Mouse (Mus musculus) stomach, postnatal 0 days (tissue): ENCODE data around the gene Il6st. TPM values are rescaled to one million over a fixed set of nuclear protein-coding genes. Genes with fewer than 3 reads are reported as not detected.

Experiments used
- ATAC-seq: fragments of 200-750 bp; cut with Nextera tagmentation; 2 replicates; pipeline ENCODE4 v1.8.0; 2017; ENCODE audit not compliant: low FRiP score, low TSS enrichment
- DNase-seq: peaks from one replicate; pipeline ENCODE4 v3.0.0-alpha.2; 2016; ENCODE audit warnings: low spot score
- H3K27ac ChIP-seq: fragments of 300-500 bp; sonication (generic); replicated peaks from 2 replicates; pipeline ENCODE4 v1.5.1; 2014; ENCODE audit warnings: mild to moderate bottlenecking, control low read depth
- H3K27me3 ChIP-seq: fragments of 300-500 bp; sonication (generic); 2 replicates; pipeline ENCODE4 v1.6.1; 2014; ENCODE audit warnings: low read length; ENCODE audit not compliant: control insufficient read depth, insufficient read depth
- H3K36me3 ChIP-seq: fragments of 300-500 bp; sonication (generic); 2 replicates; pipeline ENCODE4 v1.6.1; 2014; ENCODE audit warnings: low read length, mixed read lengths; ENCODE audit not compliant: control insufficient read depth, insufficient read depth
- H3K4me1 ChIP-seq: fragments of 300-500 bp; sonication (generic); replicated peaks from 2 replicates; pipeline ENCODE4 v1.6.1; 2014; ENCODE audit warnings: antibody characterized with exemption; ENCODE audit not compliant: control insufficient read depth, insufficient read depth
- H3K4me2 ChIP-seq: fragments of 300-500 bp; sonication (generic); replicated peaks from 2 replicates; pipeline ENCODE4 v1.6.1; 2014; ENCODE audit warnings: low read depth, mild to moderate bottlenecking, control low read depth, moderate library complexity
- H3K4me3 ChIP-seq: fragments of 300-500 bp; sonication (generic); 2 replicates; pipeline ENCODE4 v1.5.1; 2014; ENCODE audit warnings: low read depth, low read length, control low read depth
- H3K9ac ChIP-seq: fragments of 300-500 bp; sonication (generic); 2 replicates; pipeline ENCODE4 v1.6.1; 2014; ENCODE audit warnings: mild to moderate bottlenecking, low read length, control low read depth, mixed read lengths
- H3K9me3 ChIP-seq: fragments of 300-500 bp; sonication (generic); 2 replicates; pipeline ENCODE4 v1.6.1; 2016; ENCODE audit warnings: low read length; ENCODE audit not compliant: control insufficient read depth
- CTCF ChIP-seq: IDR thresholded peaks from 2 replicates; pipeline ENCODE4 v1.5.1; 2016; ENCODE audit warnings: antibody characterized with exemption, low read depth, mild to moderate bottlenecking, moderate library complexity
- EP300 ChIP-seq: optimal IDR thresholded peaks from 2 replicates; pipeline ENCODE3; 2016; ENCODE audit warnings: antibody characterized with exemption
- WGBS: fragments of 180-500 bp; shearing (Covaris S2); extraction: QIAGEN DNeasy Blood & Tissue Kit; methylation state at CpG from one replicate; pipeline ENCODE4 v1.1.7; 2014; 5-methylcytosine and 5-hydroxymethylcytosine counted together
- polyA plus RNA-seq: library from polyadenylated mRNA; unstranded; fragments of >200 nt; fragmentation: Nextera tagmentation; extraction: Ambion mirVana; gene quantifications from 2 replicates; pipeline ENCODE4 v1.2.1, GENCODE M21; 2015

Il6st gene
- polyA plus RNA-seq, 1 experiment from 2014 or later, result 25.8 TPM

DNA sequence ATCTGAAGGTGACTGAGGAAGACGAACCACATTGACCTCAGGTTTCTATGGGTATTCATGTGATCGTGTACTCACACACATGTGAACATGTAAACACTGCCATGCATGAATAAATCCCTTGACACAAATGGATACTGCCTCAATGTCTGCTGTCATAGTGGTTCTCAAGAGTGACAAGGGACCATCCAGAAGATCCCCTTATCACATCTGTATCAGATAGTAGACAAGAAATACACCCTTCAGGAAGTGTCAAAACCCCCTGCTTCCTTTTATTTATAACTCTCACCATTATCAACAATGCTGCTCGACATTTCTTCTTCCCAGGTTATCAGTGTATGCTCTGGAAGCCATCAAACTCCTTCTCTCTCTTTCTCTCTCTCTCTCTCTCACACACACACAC, 13.7 kb upstream of the Il6st start:
- no peaks in the 10 kb centered on the region for H3K27me3 ChIP-seq
- H3K4me1 ChIP-seq, result no peaks in the 10 kb centered on the region
- TF ChIP-seq EP300 (no peak), CTCF (no peak)
- WGBS, result 51% methylated on average over 3 of the region's 3 CpGs
- DNase-seq, result no peak
- H3K9ac ChIP-seq, result no peak overlapping the region
- no peaks in the 10 kb centered on the region for H3K36me3 ChIP-seq
- no peak for ATAC-seq
- no peak overlapping the region for H3K4me3 ChIP-seq
- H3K27ac ChIP-seq, result no peak overlapping the region
- H3K4me2 ChIP-seq, result no peak overlapping the region
- no peaks in the 10 kb centered on the region for H3K9me3 ChIP-seq

DNA sequence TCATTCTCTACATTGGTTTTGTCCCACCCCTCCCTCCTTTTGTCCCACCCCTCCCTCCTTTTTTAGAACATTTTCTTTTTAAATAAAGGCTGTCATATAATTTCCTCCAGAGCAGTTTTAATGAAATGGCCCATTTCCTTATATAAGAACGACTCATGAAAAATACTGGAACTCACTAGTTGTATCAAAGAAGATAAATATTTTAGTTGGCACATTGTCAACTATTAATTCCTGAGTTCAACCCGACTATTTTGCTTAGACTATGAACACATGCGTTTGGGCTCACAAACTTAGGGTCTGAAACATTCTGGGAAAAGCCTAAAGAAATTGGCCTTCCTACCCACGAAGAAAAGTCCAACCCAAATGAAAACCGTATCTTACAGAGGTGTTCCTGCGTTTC, 6.5 kb upstream of the Il6st start:
- no peaks in the 10 kb centered on the region for H3K36me3 ChIP-seq
- no peak overlapping the region for H3K9ac ChIP-seq
- no peak for ATAC-seq
- TF ChIP-seq CTCF (no peak), EP300 (no peak)
- no peak overlapping the region for H3K4me2 ChIP-seq
- H3K27me3 ChIP-seq, result no peaks in the 10 kb centered on the region
- no peaks in the 10 kb centered on the region for H3K9me3 ChIP-seq
- 27% methylated on average over 6 of the region's 6 CpGs for WGBS
- no peak for DNase-seq
- no peak overlapping the region for H3K4me3 ChIP-seq
- no peak overlapping the region for H3K27ac ChIP-seq
- H3K4me1 ChIP-seq, result no peaks in the 10 kb centered on the region; the same call in 1 of the 2 replicates

DNA sequence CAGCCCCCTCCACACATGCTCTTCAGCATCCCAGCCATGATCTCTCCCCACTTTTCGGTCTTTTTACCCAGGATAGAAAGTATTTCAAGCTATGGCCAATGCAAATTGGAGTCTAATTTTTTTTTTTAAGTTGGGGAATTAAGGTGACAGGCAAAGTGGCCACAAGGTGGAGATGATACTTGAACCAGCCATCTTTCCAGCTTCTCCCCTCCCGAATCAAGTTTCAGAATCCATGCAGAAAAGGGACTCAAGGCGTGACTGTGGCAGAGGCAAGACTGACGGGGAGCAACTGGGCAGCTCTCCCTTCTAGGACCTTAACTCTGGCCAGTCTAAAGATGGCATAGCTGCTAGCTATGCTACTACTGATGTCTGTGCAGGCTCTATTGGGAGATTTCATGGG, 5.9 kb upstream of the Il6st start:
- H3K27me3 ChIP-seq, result no peaks in the 10 kb centered on the region
- H3K9me3 ChIP-seq, result no peaks in the 10 kb centered on the region
- no peaks in the 10 kb centered on the region; the same call in 1 of the 2 replicates for H3K4me1 ChIP-seq
- TF ChIP-seq EP300 (no peak), CTCF (peak; percentile 42)
- no peak overlapping the region for H3K9ac ChIP-seq
- H3K4me3 ChIP-seq, result no peak overlapping the region
- DNase-seq, result no peak
- no peak for ATAC-seq
- H3K4me2 ChIP-seq, result no peak overlapping the region
- H3K27ac ChIP-seq, result no peak overlapping the region
- WGBS, result 76% methylated on average over 4 of the region's 4 CpGs
- no peaks in the 10 kb centered on the region for H3K36me3 ChIP-seq

DNA sequence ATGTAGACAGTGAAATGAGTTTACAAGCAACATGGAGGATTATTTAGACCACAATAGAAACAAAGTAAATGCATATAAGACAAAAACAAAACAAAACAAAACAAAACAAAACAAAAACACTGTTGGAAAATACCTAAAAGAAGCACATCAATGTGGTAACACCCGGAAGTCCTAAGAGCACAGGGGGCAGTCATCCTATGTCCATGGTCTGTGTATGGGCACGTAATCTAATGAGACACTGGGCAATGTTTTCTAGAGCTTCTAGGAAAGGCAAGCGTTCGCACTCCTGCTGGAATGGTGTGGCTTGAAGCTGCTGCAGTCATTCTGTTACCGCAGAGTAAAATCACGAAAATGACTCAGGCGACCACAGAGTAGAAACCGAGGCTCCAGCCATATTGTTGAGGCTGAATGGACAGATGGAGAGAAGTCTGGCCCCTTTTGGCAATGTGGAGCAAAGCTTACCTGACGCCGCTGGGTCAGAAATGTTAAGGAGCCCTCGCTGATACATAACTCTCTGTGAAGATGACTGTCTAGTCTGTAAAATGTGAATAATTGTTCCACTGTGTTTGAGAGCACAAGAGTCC, 5.3 kb upstream of the Il6st start:
- no peak for TF ChIP-seq CTCF
- TF ChIP-seq EP300, result no peak
- H3K4me2 ChIP-seq, result no peak overlapping the region
- no peak overlapping the region for H3K9ac ChIP-seq
- H3K4me3 ChIP-seq, result no peak overlapping the region
- WGBS, result 93% methylated on average over 11 of the region's 11 CpGs
- H3K36me3 ChIP-seq, result no peaks in the 10 kb centered on the region
- ATAC-seq (no peak), DNase-seq (no peak)
- H3K4me1 ChIP-seq, result no peaks in the 10 kb centered on the region; the same call in 1 of the 2 replicates
- H3K27ac ChIP-seq, result no peak overlapping the region
- no peaks in the 10 kb centered on the region for H3K9me3 ChIP-seq
- no peaks in the 10 kb centered on the region for H3K27me3 ChIP-seq

DNA sequence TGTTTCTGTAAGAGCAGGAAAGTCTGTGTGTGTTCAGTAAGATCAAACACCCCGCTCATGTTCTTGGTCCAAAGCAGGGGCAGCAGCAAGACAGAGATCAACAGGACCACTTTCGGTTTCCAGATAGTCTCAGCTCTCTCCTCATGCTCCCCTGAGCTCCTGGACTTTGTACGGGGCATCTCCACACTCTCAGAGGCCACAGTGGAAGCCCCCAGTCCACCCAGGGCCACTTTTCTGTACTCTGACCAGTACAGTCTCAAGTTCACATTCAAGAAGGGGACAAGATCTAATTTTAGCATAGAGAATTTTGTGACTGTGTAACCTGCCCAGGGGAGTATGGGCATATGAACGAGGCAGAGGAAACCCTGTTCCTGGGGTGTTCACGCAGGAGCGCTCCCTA, 3.9 kb upstream of the Il6st start:
- ATAC-seq, result no peak
- Histone ChIP-seq H3K27me3 (no peaks in the 10 kb centered on the region), H3K4me1 (no peaks in the 10 kb centered on the region; the same call in 1 of the 2 replicates), H3K9me3 (no peaks in the 10 kb centered on the region), H3K4me3 (no peak overlapping the region), H3K4me2 (no peak overlapping the region), H3K27ac (no peak overlapping the region), H3K9ac (no peak overlapping the region), H3K36me3 (no peaks in the 10 kb centered on the region)
- no peak for TF ChIP-seq EP300
- TF ChIP-seq CTCF, result no peak
- DNase-seq, result no peak
- 71% methylated on average over 6 of the region's 6 CpGs for WGBS

DNA sequence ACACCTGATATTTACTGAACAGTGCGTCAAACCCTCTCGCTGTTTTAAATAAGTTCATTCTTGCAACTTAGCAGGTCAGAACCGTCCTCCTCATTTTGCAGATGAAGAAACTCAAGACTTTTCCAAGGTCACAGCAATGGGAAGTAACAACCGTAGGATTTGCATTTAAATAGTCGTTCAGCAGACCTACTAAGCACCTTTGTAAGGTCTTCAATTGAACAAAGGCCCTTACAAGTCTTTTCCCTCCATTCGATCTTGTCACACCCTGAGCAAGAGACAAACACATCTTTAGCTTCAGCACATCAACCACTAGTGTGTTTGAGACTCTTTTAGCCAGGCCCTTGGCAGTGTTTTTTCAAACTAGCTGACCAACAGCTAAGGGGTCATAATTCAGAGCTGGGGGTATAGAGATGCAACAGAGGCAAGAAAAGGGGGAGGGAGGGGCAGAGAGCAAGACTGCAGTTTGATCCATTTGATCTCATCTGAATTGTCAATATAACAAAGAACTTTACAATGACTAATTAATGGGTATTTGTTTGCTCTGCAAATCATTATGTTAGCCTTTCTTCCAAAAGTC, 1.4 kb upstream of the Il6st start:
- no peaks in the 10 kb centered on the region for H3K36me3 ChIP-seq
- no peak overlapping the region for H3K4me3 ChIP-seq
- no peak overlapping the region for H3K27ac ChIP-seq
- ATAC-seq (no peak), DNase-seq (no peak)
- WGBS, result 80% methylated on average over 6 of the region's 6 CpGs
- TF ChIP-seq EP300 (no peak), CTCF (no peak)
- no peak overlapping the region for H3K9ac ChIP-seq
- no peaks in the 10 kb centered on the region for H3K9me3 ChIP-seq
- H3K4me2 ChIP-seq, result no peak overlapping the region
- H3K4me1 ChIP-seq, result 0 out of 2 replicates have a peak, but pooled peaks cover 2% of the 10 kb centered on the region
- no peaks in the 10 kb centered on the region for H3K27me3 ChIP-seq
